Mouse (Mus musculus): ENCODE data around the gene Tshb.

- TF ChIP-seq POLR2A (IDR thresholded peaks at IDR 0.05; ENCODE audit: insufficient read length, low read depth) (no peak), E2F4 (IDR thresholded peaks at IDR 0.05; ENCODE audit: insufficient read depth) (no peak), CEBPB (IDR thresholded peaks at IDR 0.05; ENCODE audit: insufficient read depth, poor library complexity, severe bottlenecking) (no peak)
Measured at GRCm38 (mm10) chr3:102773018-102773417, 9.5 kb downstream of the Tshb start.

All from myocyte (in vitro differentiated cells).